Mouse (Mus musculus) brain, embryonic 18.5 days (tissue): ENCODE results near the gene Cryga.

Source experiments
- DNase-seq: peaks from one replicate; pipeline ENCODE4 v3.0.0-alpha.2; 2012; ENCODE audit warnings: low read depth, low spot score

Gene Cryga

DNA sequence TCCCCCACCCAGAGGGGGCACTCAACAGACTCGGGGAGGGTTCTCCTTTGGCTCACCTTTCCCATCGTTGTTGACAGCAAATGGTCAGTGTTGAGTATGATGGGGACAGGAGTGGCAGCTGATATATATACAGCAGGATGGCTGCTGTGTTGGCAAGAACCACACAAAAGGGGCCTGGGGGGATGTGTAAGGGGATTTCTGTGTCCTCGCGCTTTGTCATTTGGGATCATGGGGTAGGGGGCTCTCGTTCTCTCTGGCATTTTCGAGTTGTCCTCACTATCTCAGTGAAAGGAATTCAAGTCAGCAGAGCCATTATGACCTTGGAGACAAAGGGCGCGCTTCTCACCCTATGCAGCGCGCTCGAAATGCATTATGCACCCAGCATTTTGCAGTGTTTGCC is at the start of gene Cryga:
Gene Cryga, minus strand, starts transcription at position 101 of the 400 bp plus-strand sequence.
- no peak for DNase-seq

- no peak for DNase-seq
Observed at GRCm38 (mm10) chr1:65147971-65148370, 44.8 kb upstream of the Cryga start.

DNA sequence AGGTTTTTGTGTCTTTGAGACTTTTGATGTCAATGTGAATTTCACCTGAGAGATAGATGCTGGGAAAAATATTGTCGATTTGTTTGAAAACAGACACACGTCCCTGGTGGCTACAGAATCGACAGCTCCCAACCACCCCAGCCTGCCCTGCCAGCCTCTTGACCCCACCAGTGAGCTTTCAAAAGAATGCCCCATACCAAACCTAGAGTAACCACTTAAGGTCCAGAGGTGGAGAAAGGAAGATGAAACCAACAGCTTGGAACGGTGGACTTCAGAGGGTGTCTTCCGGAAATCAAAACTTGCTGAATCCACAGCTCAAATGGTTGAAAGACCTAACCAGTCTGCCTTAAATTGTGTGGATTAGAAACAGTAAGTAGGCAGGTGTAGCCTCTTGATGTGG is 44.2 kb upstream of the Cryga start:
- no peak for DNase-seq

DNA sequence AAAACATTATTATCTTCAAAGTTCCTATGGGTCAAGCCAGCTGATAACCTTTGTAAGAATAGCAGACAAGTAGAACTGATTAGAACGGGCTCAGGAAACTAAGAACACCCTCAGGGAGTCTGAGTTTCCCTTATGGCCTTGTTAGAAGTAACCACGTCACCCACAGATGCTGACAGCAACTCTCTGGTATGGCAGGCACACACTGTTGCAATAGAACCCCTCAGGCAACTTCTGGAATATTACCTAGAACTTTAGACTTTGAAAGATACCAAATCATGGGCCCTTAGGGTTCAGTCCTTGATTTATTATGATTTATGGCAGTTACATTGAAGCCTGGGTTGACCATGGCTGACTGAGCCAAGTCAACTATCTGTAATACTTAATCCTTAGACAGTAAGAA is 43.4 kb upstream of the Cryga start:
- DNase-seq: no peak

- no peak for DNase-seq
Observed at GRCm38 (mm10) chr1:65144783-65145182, 41.6 kb upstream of the Cryga start.

DNA sequence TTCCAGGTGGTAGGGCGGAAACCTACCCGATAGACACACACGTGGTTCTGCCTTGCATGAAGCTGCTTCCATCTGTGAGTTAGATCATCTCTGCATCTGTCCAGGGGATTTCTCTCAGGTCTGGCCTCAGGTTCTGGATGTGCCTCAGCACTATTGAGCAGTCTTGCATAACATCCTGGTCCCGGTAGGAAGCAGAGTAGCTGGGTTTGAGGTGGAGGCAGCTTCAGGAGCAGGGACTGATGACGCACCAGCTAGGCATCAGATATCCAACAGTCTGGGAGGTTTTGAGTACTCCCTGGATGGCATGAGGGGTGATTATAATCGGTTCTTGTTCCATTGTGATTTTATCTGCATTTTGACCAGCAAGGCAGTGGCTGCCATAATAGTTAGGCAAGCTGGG is 34.4 kb upstream of the Cryga start:
- DNase-seq: no peak

DNA sequence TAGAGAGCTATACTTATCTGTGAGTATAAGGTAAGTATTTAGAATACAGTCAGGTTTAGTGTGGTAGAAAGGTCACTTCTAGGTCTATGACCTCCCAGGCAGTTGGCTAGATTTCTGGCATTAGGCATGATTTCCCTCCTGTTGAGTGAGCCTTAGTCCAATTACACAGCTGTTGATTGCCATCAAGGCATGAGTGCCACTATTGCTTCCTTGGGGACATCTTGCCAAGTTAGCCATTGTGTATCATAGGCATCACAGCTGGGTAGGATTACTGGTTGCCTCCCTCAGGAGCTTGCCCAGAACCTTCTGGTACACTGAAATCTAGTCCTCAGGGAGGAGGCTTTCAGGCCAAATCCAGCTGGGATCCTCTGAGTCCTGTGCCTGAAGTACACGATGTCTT is 29.7 kb upstream of the Cryga start:
- no peak for DNase-seq

- DNase-seq: no peak
Observed at GRCm38 (mm10) chr1:65131671-65132070, 28.5 kb upstream of the Cryga start.

DNA sequence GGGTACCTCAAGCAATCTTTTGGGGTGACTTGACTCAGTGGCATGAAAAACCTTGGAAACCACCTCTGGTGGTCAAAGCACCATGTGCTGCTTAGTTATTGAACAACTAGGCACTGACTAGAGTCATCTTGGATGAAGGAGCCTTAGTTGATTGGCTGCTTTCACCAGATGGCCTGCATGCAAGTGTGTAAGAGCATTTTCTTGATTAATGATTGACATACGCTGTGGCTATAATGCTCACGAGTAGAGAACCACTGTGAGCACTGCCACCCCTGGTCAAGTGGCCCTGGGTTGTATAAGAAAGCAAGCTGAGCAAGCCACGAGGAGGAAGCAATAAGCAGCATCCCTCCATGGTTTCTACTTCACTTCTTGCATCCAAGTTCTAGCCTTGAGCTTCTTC is 27.1 kb upstream of the Cryga start:
- no peak for DNase-seq

DNA sequence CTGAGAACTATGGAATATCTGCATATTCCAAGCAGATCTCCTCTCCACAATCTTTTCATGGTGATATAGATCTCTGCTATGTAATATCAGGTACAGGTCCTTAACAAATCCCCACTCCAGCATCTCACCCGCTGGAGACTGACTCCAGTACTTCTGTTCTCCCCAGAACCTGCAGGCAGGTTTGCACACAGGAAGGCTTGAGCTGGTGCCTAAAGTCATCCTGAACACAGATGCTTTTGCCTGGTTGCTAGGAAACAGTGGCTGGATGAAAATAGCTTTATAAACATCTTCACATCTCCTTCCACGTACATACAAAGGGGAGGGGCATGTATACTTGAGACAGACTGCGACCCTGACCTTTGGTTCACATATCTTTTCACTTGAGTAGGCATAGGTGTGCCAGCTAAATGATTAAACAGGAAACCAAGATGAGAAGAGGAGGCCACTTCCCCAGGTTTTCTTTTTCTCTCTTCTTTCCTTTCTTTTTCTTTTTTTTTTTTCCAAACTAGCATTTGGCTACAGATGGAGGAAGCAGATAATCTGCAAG is 26.5 kb upstream of the Cryga start:
- no peak for DNase-seq

DNA sequence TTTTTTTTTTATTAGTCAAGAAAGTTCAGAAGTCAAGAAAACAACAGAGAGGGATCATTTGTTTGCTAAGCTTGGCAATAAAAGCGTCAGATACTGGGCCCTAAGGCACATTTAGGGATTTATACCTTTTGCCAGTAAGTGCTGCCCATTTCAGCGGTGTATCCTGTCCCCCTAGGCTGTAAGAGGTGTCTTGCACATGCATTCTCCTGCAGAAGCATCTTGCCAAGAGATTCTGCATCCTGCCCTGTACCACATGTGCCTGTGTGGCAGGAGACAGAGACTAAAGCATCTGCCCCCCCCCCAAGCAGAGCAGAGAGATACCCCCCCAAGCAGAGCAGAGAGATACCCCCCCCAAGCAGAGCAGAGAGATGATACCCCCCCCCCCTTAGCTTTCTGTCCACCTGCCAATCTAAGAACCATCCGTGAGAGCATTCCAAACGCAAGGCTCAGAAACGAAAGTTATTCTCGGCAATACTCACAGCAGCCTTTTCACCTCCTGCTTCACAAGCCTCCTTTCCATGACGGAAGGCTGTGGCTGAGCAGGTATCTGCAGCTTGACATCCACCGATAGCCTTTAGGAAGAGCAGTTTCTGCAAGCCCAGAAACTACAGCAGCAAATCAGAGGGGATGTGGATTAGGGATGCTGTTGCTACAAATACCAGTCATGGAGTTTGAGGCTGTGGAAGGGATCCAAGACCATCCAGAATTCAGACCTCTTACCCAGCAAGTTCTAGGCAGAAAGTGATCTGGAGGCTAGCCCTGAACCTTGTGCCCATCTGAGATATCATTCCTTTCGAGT is 19.6 kb upstream of the Cryga start, which contains the start of gene D630023F18Rik:
Gene D630023F18Rik, minus strand, starts transcription at position 641 of the 799 bp plus-strand sequence.
- no peak for DNase-seq

DNA sequence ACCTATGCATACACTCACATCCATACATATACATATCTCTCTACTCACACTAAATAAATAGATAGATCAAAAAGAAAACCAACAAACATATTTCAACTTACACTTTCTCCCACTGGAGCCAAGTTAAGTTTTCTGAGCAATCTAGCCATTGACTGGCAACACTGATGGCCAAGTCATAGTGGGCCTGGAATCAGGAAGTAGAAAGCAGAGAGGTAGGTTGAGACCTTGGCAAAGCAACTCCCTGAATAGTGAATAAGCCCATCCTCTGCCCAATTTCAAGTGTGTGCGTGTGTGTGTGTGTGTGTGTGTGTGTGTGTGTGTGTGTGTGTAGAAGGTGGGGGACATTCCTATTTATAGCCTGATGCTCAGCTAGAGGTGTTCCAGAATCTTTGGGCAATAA is 16.3 kb upstream of the Cryga start, which contains the start of gene Gm28845:
Gene Gm28845, minus strand, starts transcription at position 121 of the 400 bp plus-strand sequence.
- DNase-seq: no peak

DNA sequence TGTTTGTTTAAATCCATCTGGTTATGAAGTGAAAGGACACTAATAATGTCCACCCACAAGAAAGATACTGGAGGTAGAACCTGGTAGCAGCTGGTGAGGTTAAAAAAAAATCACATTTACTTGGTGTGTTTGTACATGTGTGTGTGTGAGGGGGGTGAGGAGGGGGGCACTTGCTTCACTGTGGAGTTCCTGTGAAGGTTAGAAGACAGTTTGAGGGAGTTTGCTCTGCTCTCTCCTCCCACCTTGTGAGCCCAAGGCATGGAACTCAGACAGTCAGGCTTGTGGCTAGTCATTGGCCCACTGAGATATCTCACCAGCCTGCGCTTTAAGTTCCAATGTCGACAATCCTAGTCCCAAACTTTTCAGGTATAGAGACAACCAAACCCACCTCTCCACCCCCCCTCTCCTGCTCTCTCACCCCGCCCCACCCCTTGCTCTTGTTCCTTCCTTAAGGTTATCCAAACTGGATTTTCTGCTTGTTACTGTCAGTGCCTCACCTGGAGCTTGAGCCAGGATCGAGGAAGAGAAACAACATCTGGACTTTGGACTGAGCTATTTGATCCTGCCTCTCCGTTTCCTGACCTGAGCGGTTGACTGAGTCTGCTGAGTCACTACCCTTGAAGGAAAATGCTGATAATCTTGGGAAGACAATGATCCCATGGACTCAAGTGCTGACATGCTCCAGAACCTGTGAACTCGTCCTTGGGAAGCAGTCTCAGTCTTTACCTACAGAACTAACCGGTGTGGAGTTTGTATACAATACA is 15.2 kb upstream of the Cryga start:
- DNase-seq: no peak

- no peak for DNase-seq
Observed at GRCm38 (mm10) chr1:65113536-65114172, 10.5 kb upstream of the Cryga start.

DNA sequence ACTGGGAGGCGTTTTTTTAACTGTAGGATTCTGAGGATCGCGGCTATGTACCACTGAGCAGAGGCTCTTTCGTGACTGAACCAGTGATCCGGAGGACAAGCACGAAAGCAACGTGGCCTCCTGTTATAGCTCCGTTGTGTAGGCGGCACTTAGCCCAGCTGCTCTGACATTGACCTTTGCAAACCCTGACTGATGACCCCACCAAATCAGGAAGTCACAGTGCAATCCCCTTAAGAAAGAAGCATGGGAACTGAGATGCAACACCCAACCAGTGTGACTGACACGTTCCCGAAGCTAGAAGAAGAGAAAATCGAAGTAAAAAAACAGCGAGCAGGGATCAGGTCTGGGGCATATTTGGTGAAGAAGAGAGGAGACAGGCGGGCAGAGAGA is 9.6 kb upstream of the Cryga start:
- DNase-seq: no peak

- DNase-seq: peak; percentile 60
Observed at GRCm38 (mm10) chr1:65112031-65112806, 9.0 kb upstream of the Cryga start.

- DNase-seq: no peak
Observed at GRCm38 (mm10) chr1:65109756-65110435, 6.7 kb upstream of the Cryga start.

- DNase-seq: no peak
Observed at GRCm38 (mm10) chr1:65109196-65109595, 6.0 kb upstream of the Cryga start.

- DNase-seq: no peak
Observed at GRCm38 (mm10) chr1:65107654-65108279, 4.6 kb upstream of the Cryga start.

GRCm38 (mm10) chr1:65096953-65097352 is 6.2 kb downstream of the Cryga start:
- no peak for DNase-seq
